Mouse (Mus musculus) forebrain, embryonic 12.5 days (tissue): ENCODE results near the gene Scoc. TPM values are rescaled to one million over a fixed set of nuclear protein-coding genes. Genes with fewer than 3 reads are reported as not detected.
"Not testable (repeated sequence)": the region's sequence is repeated elsewhere in the genome, so short reads cannot be mapped to it uniquely, and the experiment has no call there.

Experiments
- ATAC-seq: fragments of 200-750 bp; cut with Nextera tagmentation; 2 replicates; pipeline ENCODE4 v1.8.0; 2017; ENCODE audit warnings: moderate TSS enrichment; ENCODE audit not compliant: low FRiP score
- H3K27ac ChIP-seq: fragments of 300-500 bp; sonication (generic); 2 replicates; pipeline ENCODE4 v1.5.1; 2016; ENCODE audit warnings: mild to moderate bottlenecking
- H3K27me3 ChIP-seq: fragments of 300-500 bp; sonication (generic); 2 replicates; pipeline ENCODE4 v1.6.1; 2016; ENCODE audit warnings: mild to moderate bottlenecking
- H3K36me3 ChIP-seq: fragments of 300-500 bp; sonication (generic); replicated peaks from 2 replicates; pipeline ENCODE4 v1.6.1; 2016; ENCODE audit warnings: mild to moderate bottlenecking
- H3K4me1 ChIP-seq: fragments of 300-500 bp; sonication (generic); 2 replicates; pipeline ENCODE4 v1.6.1; 2016
- H3K4me2 ChIP-seq: fragments of 300-500 bp; sonication (generic); 2 replicates; pipeline ENCODE4 v1.6.1; 2016; ENCODE audit warnings: mild to moderate bottlenecking, moderate library complexity
- H3K4me3 ChIP-seq: fragments of 300-500 bp; sonication (generic); replicated peaks from 2 replicates; pipeline ENCODE4 v1.5.1; 2016; ENCODE audit warnings: mild to moderate bottlenecking
- H3K9ac ChIP-seq: fragments of 300-500 bp; sonication (generic); 2 replicates; pipeline ENCODE4 v1.6.1; 2016; ENCODE audit warnings: mild to moderate bottlenecking
- H3K9me3 ChIP-seq: fragments of 300-500 bp; sonication (generic); 2 replicates; pipeline ENCODE4 v1.6.1; 2016
- WGBS: fragments of 180-500 bp; shearing (Covaris S2); methylation state at CpG from one replicate; pipeline ENCODE4 v1.1.7; 2016; 5-methylcytosine and 5-hydroxymethylcytosine counted together
- polyA plus RNA-seq: library from polyadenylated mRNA; unstranded; fragments of >200 nt; fragmentation: Nextera tagmentation; extraction: Ambion mirVana; gene quantifications from 2 replicates; pipeline ENCODE4 v1.2.1, GENCODE M21; 2016

Scoc gene
- 167 and 176 TPM in 2 replicates for polyA plus RNA-seq

- Histone ChIP-seq H3K4me2 (no peak within 1 kb of the TSS), H3K36me3 (no peaks in the 10 kb centered on the region), H3K27me3 (no peaks in the 10 kb centered on the region), H3K9me3 (0 out of 2 replicates have a peak, but pooled peaks cover 3% of the 10 kb centered on the region), H3K27ac (no peak within 1 kb of the TSS), H3K9ac (no peak within 1 kb of the TSS), H3K4me1 (no peaks in the 10 kb centered on the region), H3K4me3 (no peak within 1 kb of the TSS)
- 86% methylated on average over 14 of the region's 14 CpGs for whole genome bisulfite sequencing
- ATAC-seq: no peak
These were observed at the start of gene Scoc for GRCm38 (mm10) chr8:83458222-83458621. Gene Scoc, minus strand, starts transcription at chr8:83458391.

GRCm38 (mm10) chr8:83459606-83460005, 1.4 kb upstream of the Scoc start:
- 76% methylated on average over 3 of the region's 3 CpGs for WGBS
- no peak overlapping the region for H3K4me3 ChIP-seq

GRCm38 (mm10) chr8:83457121-83457520, 1.1 kb downstream of the Scoc start:
- Histone ChIP-seq H3K36me3 (no peaks in the 10 kb centered on the region), H3K4me2 (no peak overlapping the region), H3K9ac (no peak overlapping the region), H3K4me1 (no peaks in the 10 kb centered on the region), H3K27ac (no peak overlapping the region), H3K4me3 (no peak overlapping the region), H3K27me3 (no peaks in the 10 kb centered on the region), H3K9me3 (0 out of 2 replicates have a peak, but pooled peaks cover 3% of the 10 kb centered on the region)
- 59% methylated on average over 6 of the region's 6 CpGs for WGBS
- no peak for ATAC-seq

More at GRCm38 (mm10) chr8:83459606-83460005, 1.4 kb upstream of the Scoc start:
- Histone ChIP-seq H3K27ac (no peak overlapping the region), H3K4me1 (no peaks in the 10 kb centered on the region), H3K9ac (no peak overlapping the region), H3K27me3 (no peaks in the 10 kb centered on the region), H3K36me3 (no peaks in the 10 kb centered on the region), H3K4me2 (no peak overlapping the region), H3K9me3 (0 out of 2 replicates have a peak, but pooled peaks cover 3% of the 10 kb centered on the region)
- no peak for ATAC-seq

GRCm38 (mm10) chr8:83451056-83451455, 7.1 kb downstream of the Scoc start:
- Histone ChIP-seq H3K36me3 (no peaks in the 10 kb centered on the region), H3K4me1 (no peaks in the 10 kb centered on the region), H3K27me3 (no peaks in the 10 kb centered on the region), H3K9me3 (0 out of 2 replicates have a peak, but pooled peaks cover 3% of the 10 kb centered on the region), H3K27ac (no peak overlapping the region), H3K4me2 (no peak overlapping the region), H3K9ac (no peak overlapping the region), H3K4me3 (no peak overlapping the region)
- WGBS: 31% methylated on average over 3 of the region's 3 CpGs
- ATAC-seq: no peak

GRCm38 (mm10) chr8:83449960-83450359, 8.2 kb downstream of the Scoc start:
- ATAC-seq: no peak
- Histone ChIP-seq H3K4me2 (no peak overlapping the region), H3K9ac (no peak overlapping the region), H3K27ac (no peak overlapping the region), H3K27me3 (no peaks in the 10 kb centered on the region), H3K9me3 (no peaks in the 10 kb centered on the region), H3K36me3 (no peaks in the 10 kb centered on the region), H3K4me3 (no peak overlapping the region), H3K4me1 (no peaks in the 10 kb centered on the region)
- WGBS: 57% methylated on average over 1 of the region's 1 CpGs

- Histone ChIP-seq H3K9me3 (no peaks in the 10 kb centered on the region), H3K9ac (peak overlapping the region; percentile 94; the same call in 1 of the 2 replicates), H3K27ac (peak overlapping the region; percentile 86), H3K4me1 (peaks cover 19% of the 10 kb centered on the region), H3K4me2 (peak overlapping the region; percentile 54), H3K27me3 (no peaks in the 10 kb centered on the region), H3K4me3 (peak overlapping the region; percentile 78), H3K36me3 (no peaks in the 10 kb centered on the region)
- peak; percentile 18 for ATAC-seq
- 24% methylated on average over 5 of the region's 5 CpGs for WGBS
These were observed 15.2 kb downstream of the Scoc start for GRCm38 (mm10) chr8:83443052-83443400.

- Histone ChIP-seq H3K27ac (peak overlapping the region; percentile 92), H3K4me3 (peak overlapping the region; percentile 78), H3K27me3 (no peaks in the 10 kb centered on the region), H3K9me3 (no peaks in the 10 kb centered on the region), H3K4me2 (peak overlapping the region; percentile 62), H3K9ac (peak overlapping the region; percentile 94), H3K4me1 (peaks cover 19% of the 10 kb centered on the region), H3K36me3 (peaks cover 5% of the 10 kb centered on the region)
- ATAC-seq: peak; percentile 100
- WGBS: 2% methylated on average over 60 of the region's 64 CpGs
These were observed 15.7 kb downstream of the Scoc start for GRCm38 (mm10) chr8:83442243-83443051.

- no peak for ATAC-seq
- H3K27ac ChIP-seq: peak overlapping the region; percentile 92
- peaks cover 19% of the 10 kb centered on the region for H3K4me1 ChIP-seq
- peak overlapping the region; percentile 62 for H3K4me2 ChIP-seq
- H3K9ac ChIP-seq: peak overlapping the region; percentile 94
- peak overlapping the region; percentile 78 for H3K4me3 ChIP-seq
- peaks cover 10% of the 10 kb centered on the region for H3K36me3 ChIP-seq
- under 1% methylated on average over 29 of the region's 29 CpGs for WGBS
- H3K27me3 ChIP-seq: no peaks in the 10 kb centered on the region
- no peaks in the 10 kb centered on the region for H3K9me3 ChIP-seq
These were observed 16.4 kb downstream of the Scoc start for GRCm38 (mm10) chr8:83441656-83442242.

- WGBS: 81% methylated on average over 1 of the region's 1 CpGs
- peaks cover 21% of the 10 kb centered on the region for H3K36me3 ChIP-seq
- H3K4me2 ChIP-seq: no peak overlapping the region
These were observed 21.1 kb downstream of the Scoc start for GRCm38 (mm10) chr8:83437077-83437476.

GRCm38 (mm10) chr8:83429071-83429524, 29.1 kb downstream of the Scoc start:
- no peak overlapping the region for H3K4me3 ChIP-seq
- WGBS: 73% methylated on average over 4 of the region's 4 CpGs
- H3K27me3 ChIP-seq: no peaks in the 10 kb centered on the region
- peaks cover 8% of the 10 kb centered on the region for H3K36me3 ChIP-seq
- no peaks in the 10 kb centered on the region for H3K9me3 ChIP-seq
- ATAC-seq: no peak
- 0 out of 2 replicates have a peak, but pooled peaks cover 2% of the 10 kb centered on the region for H3K4me1 ChIP-seq
- no peak overlapping the region for H3K9ac ChIP-seq
- no peak overlapping the region for H3K27ac ChIP-seq
- no peak overlapping the region for H3K4me2 ChIP-seq

More at GRCm38 (mm10) chr8:83437077-83437476, 21.1 kb downstream of the Scoc start:
- Histone ChIP-seq H3K9me3 (no peaks in the 10 kb centered on the region), H3K4me3 (no peak overlapping the region), H3K4me1 (peaks cover 15% of the 10 kb centered on the region), H3K27me3 (no peaks in the 10 kb centered on the region), H3K27ac (no peak overlapping the region), H3K9ac (no peak overlapping the region)
- ATAC-seq: no peak

GRCm38 (mm10) chr8:83428621-83429020, 29.6 kb downstream of the Scoc start:
- not testable (repeated sequence) for H3K4me1 ChIP-seq, ATAC-seq, H3K4me2 ChIP-seq, H3K9me3 ChIP-seq, H3K9ac ChIP-seq, H3K27me3 ChIP-seq, H3K36me3 ChIP-seq, H3K27ac ChIP-seq, H3K4me3 ChIP-seq
- WGBS: 92% methylated on average over 3 of the region's 3 CpGs

GRCm38 (mm10) chr8:83426949-83427348, 31.2 kb downstream of the Scoc start:
- Histone ChIP-seq H3K27ac (no peak overlapping the region), H3K36me3 (no peaks in the 10 kb centered on the region), H3K9me3 (no peaks in the 10 kb centered on the region), H3K9ac (no peak overlapping the region), H3K4me1 (peaks cover 2% of the 10 kb centered on the region; the same call in 1 of the 2 replicates), H3K27me3 (no peaks in the 10 kb centered on the region), H3K4me2 (no peak overlapping the region), H3K4me3 (no peak overlapping the region)
- no peak for ATAC-seq
- WGBS: 75% methylated on average over 7 of the region's 7 CpGs
